Mouse (Mus musculus) 3T3-L1 (cell line): ENCODE data around the gene Pde6h.

Experiments used
- DNase-seq: peaks from one replicate; pipeline ENCODE4 v3.0.0-alpha.2; 2015; ENCODE audit warnings: low read depth, low spot score

Gene Pde6h

GRCm38 (mm10) chr6:136980331-136980746 lies 56.7 kb downstream of the Pde6h start:
- DNase-seq = peak; percentile 81

- DNase-seq = no peak
Observed at GRCm38 (mm10) chr6:136982581-136982980, 58.9 kb downstream of the Pde6h start.

GRCm38 (mm10) chr6:136983201-136983600 lies 59.6 kb downstream of the Pde6h start:
- DNase-seq = no peak

- no peak for DNase-seq
Observed at GRCm38 (mm10) chr6:136986019-136986418, 62.4 kb downstream of the Pde6h start.

GRCm38 (mm10) chr6:136986718-136987117 lies 63.1 kb downstream of the Pde6h start:
- DNase-seq = no peak

- DNase-seq = no peak
Observed at GRCm38 (mm10) chr6:136988536-136989060, 65.0 kb downstream of the Pde6h start.

- no peak for DNase-seq
Observed at GRCm38 (mm10) chr6:136989824-136990497, 66.3 kb downstream of the Pde6h start.

- no peak for DNase-seq
Observed at GRCm38 (mm10) chr6:136990557-136990956, 66.9 kb downstream of the Pde6h start.

- DNase-seq = no peak
Observed at GRCm38 (mm10) chr6:136993574-136993973, 69.9 kb downstream of the Pde6h start.

GRCm38 (mm10) chr6:136995533-136995932 lies 71.9 kb downstream of the Pde6h start:
- DNase-seq = peak; percentile 56

GRCm38 (mm10) chr6:136996336-136996735 lies 72.7 kb downstream of the Pde6h start:
- no peak for DNase-seq

GRCm38 (mm10) chr6:136998181-136998580 lies 74.5 kb downstream of the Pde6h start:
- no peak for DNase-seq

GRCm38 (mm10) chr6:136999009-136999408 lies 75.4 kb downstream of the Pde6h start:
- DNase-seq = peak; percentile 20

GRCm38 (mm10) chr6:136999707-137000446 lies 76.2 kb downstream of the Pde6h start:
- DNase-seq = peak; percentile 31

- DNase-seq = no peak
Observed at GRCm38 (mm10) chr6:137000706-137001105, 77.1 kb downstream of the Pde6h start.

- peak; percentile 10 for DNase-seq
Observed at GRCm38 (mm10) chr6:137001267-137002168, 77.9 kb downstream of the Pde6h start.

- no peak for DNase-seq
Observed at GRCm38 (mm10) chr6:137002169-137002514, 78.5 kb downstream of the Pde6h start.

GRCm38 (mm10) chr6:137004359-137004758 lies 80.7 kb downstream of the Pde6h start:
- DNase-seq = no peak

- no peak for DNase-seq
Observed at GRCm38 (mm10) chr6:137011187-137011586, 87.6 kb downstream of the Pde6h start.

- DNase-seq = no peak
Observed at GRCm38 (mm10) chr6:137014346-137014745, 90.7 kb downstream of the Pde6h start.

- no peak for DNase-seq
Observed at GRCm38 (mm10) chr6:137017216-137017973, 93.8 kb downstream of the Pde6h start.
